Mouse (Mus musculus): ENCODE results near the gene Nutf2-ps1.

Nutf2-ps1 gene

DNA sequence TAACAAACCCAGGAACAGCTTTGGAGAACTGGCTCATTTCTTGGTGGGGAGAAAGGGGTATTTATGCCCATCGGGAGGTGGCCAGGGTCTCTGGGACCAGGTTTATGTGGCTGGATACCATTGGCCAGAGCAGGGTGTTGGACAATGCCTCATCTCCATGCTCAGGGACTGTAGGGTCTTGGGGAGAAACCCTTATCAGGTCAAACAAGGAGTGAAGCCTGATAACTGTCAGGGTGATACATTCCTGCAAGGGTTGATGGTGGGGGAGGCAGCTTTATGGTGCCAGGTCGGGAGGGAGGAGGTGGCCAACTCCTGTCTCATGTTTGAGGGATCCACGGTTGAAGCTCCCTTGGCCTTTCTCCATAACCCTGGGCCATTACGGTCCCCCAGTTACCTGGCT is 17.8 kb downstream of the Nutf2-ps1 start:
- DNase-seq (ENCODE audit: low read depth, low spot score) = no peak

DNA sequence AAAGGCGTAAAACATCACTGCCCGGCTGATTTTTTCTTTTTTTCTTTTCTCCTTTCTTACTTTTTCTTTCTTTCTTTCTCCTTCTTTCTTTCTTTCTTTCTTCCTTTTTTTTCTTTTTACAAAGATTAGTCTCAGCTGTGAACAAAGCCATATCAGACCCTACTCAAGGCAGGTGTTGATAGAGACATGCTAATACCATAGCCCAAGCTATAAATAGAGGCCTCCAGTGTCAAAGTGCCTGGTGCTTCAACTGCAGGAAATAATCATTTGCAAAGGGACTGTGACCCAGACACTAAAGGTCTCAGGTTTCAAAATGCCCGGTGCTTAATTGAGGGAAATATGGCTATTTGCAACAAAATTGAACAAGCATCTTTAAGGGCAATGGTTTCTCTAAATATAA is 20.3 kb downstream of the Nutf2-ps1 start:
- DNase-seq (ENCODE audit: low read depth, low spot score) = no peak

DNA sequence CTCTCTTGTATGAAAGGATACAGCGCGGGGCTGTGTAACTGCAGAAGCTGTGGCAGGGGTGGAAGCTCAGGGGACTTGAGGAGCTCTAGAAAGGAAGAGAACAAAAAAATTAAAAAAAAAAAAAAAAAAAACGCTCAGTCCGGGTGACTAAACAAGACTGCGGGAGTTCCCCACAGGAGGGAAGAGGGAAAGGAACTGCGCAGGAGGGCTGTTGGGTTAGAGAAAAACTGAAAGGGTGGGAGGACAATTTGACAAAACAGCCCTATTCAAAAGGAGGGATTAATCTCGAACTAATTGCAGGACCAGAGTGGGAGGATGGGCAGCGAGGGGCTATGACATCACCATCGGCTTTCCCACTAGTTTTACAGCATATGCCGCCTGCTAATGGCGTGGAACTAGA is 21.0 kb downstream of the Nutf2-ps1 start:
- no peak for DNase-seq (ENCODE audit: low read depth, low spot score)

DNA sequence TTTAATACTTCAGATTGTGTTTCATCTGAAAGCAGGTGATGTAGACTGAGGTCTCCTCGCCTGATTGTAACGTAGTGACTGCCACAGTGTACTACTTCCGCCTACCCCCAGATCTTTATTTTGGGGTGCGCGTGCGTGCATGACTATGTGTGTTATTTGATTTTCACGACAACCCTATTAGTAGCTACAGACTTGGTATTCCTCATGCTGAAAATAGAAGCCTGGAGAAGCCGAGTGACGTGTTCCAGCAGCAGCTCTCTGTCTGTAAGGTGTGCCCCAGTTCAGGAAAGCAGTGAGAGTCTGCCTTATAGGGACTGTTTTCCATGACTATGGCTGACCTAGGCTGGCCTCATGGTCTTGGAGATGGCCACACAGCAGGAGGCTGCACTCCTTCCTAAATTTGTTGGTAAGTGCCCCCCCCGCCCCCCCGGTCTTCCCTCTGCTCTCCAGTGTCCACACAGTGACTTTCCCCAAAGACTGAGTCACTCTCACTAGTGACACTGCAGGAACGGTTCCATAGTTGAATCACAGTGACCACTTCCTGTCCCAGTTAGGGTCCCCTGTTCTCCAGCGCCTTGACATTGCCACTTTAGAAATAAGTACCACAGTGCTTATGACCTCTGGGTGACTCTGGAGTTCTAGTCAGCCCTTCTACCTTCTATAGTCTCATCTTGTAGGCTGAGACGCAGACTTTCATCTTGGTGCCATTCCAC is 23.1 kb downstream of the Nutf2-ps1 start:
- DNase-seq (ENCODE audit: low read depth, low spot score) = no peak

DNA sequence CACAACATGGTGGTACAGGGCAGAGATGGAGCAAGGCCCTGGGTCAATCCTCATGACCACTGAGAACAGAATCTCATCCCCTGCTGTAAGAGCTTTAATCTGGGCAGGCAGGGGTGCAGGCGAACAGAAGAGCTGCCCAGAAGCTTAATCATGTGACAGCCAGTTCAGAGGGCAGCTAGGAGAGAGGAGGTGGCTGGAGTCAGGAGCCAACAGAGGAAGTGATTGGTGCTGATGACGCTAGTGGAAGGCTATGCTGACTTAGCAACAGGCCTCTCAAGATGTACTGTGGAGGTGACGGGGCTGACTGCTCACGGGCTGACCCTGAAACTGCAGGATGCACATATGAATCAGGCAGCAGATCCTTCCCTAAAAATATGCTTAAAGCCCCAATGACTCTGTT is 24.7 kb downstream of the Nutf2-ps1 start:
- no peak for DNase-seq (ENCODE audit: low read depth, low spot score)

DNA sequence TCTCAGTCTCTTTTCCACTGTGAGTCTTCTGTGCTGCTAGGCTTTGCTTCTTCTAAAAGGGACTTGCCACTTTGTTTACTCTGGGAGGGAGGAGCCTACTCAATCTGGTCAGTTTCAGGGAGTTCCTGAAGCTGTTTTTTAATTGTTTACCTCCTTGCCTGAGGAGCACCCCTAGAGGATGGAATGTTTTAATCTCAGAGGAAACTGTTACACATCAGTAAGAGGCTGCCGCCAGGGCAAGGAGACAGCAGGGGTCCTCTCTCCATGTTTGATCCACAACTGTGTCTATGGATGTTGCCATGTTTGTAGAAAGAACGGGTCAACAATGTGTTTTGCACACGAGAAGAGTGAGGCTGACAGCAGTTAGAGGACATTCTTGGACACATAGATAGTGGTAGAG is 28.4 kb downstream of the Nutf2-ps1 start:
- DNase-seq (ENCODE audit: low read depth, low spot score) = no peak

DNA sequence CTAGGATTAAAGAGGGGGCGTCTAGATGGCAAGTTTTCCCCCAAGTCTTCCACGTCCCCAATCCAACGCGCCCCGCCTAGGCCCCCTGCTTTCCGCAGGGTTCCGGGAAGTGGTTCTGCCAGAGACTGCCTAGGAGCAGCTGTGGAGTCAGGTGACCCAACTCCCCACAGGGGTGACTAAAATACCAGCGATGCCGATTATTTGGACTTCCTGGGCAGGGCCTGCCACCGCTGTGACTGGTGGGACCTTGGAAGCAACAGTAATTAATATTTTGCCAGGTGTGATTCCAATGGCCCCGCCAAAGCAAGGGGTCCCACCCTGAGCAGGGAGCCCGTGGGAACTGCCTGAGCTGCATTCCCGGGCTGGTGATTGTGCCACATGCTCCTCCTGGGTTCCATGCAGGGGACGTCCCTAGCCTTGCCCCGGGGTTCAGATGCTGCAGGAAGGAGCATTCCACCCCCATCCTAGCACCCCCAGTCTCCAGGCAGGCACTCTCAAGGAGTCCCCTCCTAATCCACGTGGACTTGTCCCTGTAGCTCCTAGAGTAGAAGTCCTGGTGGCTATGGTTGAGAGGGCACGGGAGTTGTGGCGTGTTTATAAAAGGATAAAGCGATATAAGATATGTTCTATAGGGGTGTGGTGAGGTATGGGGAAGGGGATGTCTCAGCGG is 31.5 kb downstream of the Nutf2-ps1 start:
- DNase-seq (ENCODE audit: low read depth, low spot score) = no peak

GRCm38 (mm10) chr19:53556841-53557240 is 32.0 kb downstream of the Nutf2-ps1 start:
- DNase-seq (ENCODE audit: low read depth, low spot score) = no peak

DNA sequence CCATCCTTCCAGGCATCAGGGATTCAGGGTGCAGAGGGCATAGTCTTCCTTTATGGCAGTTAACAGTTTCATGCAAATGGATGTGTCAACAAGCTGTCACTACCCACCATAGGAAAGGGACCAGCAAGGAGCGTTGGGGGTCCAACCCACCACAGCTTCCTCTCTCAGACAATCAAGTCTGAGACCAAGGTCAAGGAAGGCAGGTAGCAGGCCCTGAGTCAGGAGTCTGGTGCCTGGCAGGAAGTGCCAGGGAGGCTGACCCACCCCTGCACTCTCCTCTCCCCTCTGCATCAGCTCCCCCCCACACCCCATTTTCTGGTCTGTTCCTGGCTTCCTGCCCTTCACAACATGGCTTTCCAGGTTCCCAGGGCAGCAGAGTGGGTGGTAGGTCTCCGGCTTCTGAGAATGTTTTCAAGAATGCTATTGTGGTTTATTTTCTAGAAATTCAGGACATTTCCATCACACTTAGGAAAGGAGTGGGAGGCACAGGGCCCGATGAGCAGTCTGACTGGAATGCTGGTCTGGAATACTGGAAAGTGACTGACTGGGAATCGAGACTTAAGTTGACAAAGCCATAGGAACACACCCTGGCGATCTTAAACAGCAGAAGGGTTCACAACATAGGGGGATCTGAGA is 33.8 kb downstream of the Nutf2-ps1 start:
- DNase-seq (ENCODE audit: low read depth, low spot score) = no peak

DNA sequence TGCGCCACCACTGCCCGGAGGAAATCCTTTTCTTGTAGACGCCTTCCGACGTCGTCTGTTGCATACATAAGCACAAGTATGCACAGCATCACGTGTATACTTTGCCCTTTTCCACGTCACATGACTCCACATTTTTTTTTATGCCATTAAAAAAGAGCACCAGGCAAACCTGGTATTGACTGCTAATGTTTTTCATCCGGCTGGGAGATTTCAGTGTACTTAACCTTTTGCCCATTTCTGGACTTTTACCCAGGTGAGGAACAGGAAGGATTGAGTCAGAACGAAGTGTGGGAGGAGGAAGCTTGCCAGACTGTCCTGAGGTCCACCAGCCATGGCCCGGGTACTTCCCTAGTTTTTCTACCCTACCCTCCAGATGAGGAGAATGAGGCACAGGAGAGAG is 34.5 kb downstream of the Nutf2-ps1 start:
- no peak for DNase-seq (ENCODE audit: low read depth, low spot score)

DNA sequence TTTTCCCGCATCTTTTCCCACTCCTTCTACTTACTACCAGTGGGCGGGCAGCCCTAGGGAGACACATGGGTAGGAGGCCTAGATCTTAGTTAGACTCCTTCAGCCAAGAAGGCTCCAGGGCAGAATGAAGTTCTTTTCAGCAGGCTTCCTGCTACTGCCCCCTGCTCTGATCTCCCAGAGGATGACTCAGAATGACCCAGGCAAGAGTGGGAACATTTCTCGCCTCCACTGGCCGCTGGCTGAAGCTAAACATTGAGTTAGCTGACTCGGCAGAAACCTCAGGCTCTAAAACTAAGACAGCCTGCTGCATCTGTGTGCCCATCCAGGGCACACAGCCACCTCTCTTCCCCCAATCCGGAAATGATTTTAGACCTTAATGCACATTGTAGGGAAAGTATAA is 36.1 kb downstream of the Nutf2-ps1 start:
- DNase-seq (ENCODE audit: low read depth, low spot score) = no peak

DNA sequence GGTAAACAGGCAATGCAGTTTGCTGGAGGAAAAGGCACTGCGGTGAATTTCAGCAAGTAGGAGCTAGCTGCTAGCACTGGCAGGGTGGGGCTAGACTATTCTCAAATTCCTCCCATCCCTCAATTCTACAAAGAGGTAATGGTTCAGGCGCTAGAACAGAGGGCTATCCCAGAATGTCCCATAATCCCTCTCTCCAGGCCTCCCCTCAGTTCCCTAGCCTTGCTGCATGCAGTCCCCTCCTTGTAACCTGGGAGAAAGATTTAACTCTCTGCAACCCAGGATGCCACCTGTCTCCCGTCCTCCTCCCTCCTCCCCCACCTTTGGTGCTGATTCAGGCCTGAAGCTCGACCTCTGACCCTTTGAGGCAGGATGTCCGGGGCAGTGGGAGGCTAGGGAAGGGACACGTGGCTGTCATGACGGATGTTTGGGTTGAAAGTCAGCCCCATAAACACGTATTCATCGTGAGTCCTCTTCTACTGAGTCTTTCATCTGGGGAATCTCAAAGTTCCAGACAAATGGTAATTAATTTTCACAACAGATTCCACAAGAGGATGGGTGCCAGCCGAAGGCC is 36.6 kb downstream of the Nutf2-ps1 start:
- no peak for DNase-seq (ENCODE audit: low read depth, low spot score)

GRCm38 (mm10) chr19:53550972-53551371 is 37.9 kb downstream of the Nutf2-ps1 start:
- no peak for DNase-seq (ENCODE audit: low read depth, low spot score)

- peak; percentile 54 for DNase-seq (ENCODE audit: low read depth, low spot score)
Observed at GRCm38 (mm10) chr19:53547597-53547996, 41.3 kb downstream of the Nutf2-ps1 start.

DNA sequence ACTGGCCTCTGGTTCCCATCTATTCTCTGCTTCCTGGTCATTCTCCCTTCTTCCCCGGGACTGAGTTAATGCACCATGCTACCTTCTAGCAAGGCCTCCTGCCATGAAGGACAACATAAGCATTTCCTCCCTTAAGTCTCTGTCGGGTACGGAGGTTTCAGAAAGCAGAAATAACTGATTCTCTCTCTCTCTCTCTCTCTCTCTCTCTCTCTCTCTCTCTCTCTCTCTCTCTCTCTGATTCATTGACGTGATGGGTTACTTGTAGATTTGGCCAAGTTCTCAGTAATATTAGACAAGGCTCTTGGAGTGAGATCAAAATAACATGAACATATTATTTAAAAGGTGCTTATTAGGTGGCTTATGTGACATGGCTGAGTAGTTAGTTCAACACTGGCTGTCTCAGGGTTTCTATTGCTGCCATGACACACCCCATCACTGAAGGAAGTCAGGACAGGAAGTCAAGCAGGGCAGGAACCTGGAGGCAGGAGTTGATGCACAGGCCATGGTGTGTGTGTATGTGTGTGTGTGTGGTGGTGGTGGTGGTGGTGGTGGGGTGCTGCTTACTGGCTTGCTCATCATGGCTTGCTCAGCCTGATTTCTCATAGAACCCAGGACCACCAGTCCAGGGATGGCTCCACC is 43.8 kb downstream of the Nutf2-ps1 start:
- DNase-seq (ENCODE audit: low read depth, low spot score) = peak; percentile 67

- DNase-seq (ENCODE audit: low read depth, low spot score) = no peak
Observed at GRCm38 (mm10) chr19:53543602-53544001, 45.3 kb downstream of the Nutf2-ps1 start.

DNA sequence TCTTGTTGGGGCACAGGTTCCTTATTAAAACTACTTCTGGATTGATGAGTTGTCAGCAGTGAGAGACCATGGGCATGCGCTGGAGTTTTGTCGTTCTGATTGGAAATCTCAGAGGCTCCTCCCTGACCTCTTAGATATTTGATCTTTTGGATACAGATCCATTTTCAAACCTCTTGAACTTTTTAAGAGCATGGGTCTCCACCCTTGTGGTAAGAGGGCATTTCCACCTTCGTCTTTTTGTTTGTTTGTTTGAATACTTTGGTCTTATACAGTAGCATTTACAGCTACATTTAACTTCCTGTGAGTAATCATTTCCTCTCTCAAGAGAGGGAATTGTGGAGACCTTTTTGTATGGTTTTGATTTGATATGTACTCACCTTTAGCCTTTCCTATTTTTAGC is 49.6 kb downstream of the Nutf2-ps1 start:
- DNase-seq (ENCODE audit: low read depth, low spot score) = peak; percentile 61

GRCm38 (mm10) chr19:53538796-53539195 is 50.1 kb downstream of the Nutf2-ps1 start:
- peak; percentile 52 for DNase-seq (ENCODE audit: low read depth, low spot score)
